Mouse (Mus musculus) limb, embryonic 14.5 days (tissue): Measurements from ENCODE around the gene 1700042G07Rik. TPM values are rescaled to one million over a fixed set of nuclear protein-coding genes. Genes with fewer than 3 reads are reported as not detected.

Experiments used
- ATAC-seq: fragments of 200-750 bp; cut with Nextera tagmentation; 2 replicates; pipeline ENCODE4 v1.8.0; 2017; ENCODE audit warnings: low read depth, moderate number of reproducible peaks, moderate TSS enrichment; ENCODE audit not compliant: low FRiP score
- DNase-seq: peaks from one replicate; pipeline ENCODE4 v3.0.0-alpha.2; 2015; ENCODE audit warnings: low spot score
- H3K27ac ChIP-seq: fragments of 300-500 bp; sonication (generic); replicated peaks from 2 replicates; pipeline ENCODE4 v1.5.1; 2014; ENCODE audit warnings: low read depth, mild to moderate bottlenecking, low read length, moderate library complexity, mixed read lengths
- H3K27me3 ChIP-seq: fragments of 300-500 bp; sonication (generic); 2 replicates; pipeline ENCODE4 v1.6.1; 2014; ENCODE audit warnings: low read length, mixed read lengths; ENCODE audit not compliant: control insufficient read depth, insufficient read depth
- H3K36me3 ChIP-seq: fragments of 300-500 bp; sonication (generic); 2 replicates; pipeline ENCODE4 v1.6.1; 2014; ENCODE audit warnings: mild to moderate bottlenecking, low read length, moderate library complexity, mixed read lengths; ENCODE audit not compliant: control insufficient read depth, insufficient read depth
- H3K4me1 ChIP-seq: fragments of 300-500 bp; sonication (generic); 2 replicates; pipeline ENCODE4 v1.6.1; 2014; ENCODE audit warnings: antibody characterized with exemption, low read length, mixed read lengths; ENCODE audit not compliant: control insufficient read depth, insufficient read depth
- H3K4me2 ChIP-seq: fragments of 300-500 bp; sonication (generic); replicated peaks from 2 replicates; pipeline ENCODE4 v1.6.1; 2014; ENCODE audit warnings: low read depth, mild to moderate bottlenecking, low read length, moderate library complexity; ENCODE audit not compliant: severe bottlenecking
- H3K4me3 ChIP-seq: fragments of 300-500 bp; sonication (generic); replicated peaks from 2 replicates; pipeline ENCODE4 v1.5.1; 2014; ENCODE audit warnings: low read length
- H3K9ac ChIP-seq: fragments of 300-500 bp; sonication (generic); 2 replicates; pipeline ENCODE4 v1.6.1; 2014; ENCODE audit warnings: mild to moderate bottlenecking, low read depth, low read length, moderate library complexity; ENCODE audit not compliant: severe bottlenecking
- H3K9me3 ChIP-seq: fragments of 300-500 bp; sonication (generic); 2 replicates; pipeline ENCODE4 v1.6.1; 2016; ENCODE audit warnings: low read length; ENCODE audit not compliant: control insufficient read depth
- POLR2A ChIP-seq: fragments of 200-500 bp; IDR thresholded peaks from 2 replicates; pipeline ENCODE4 v1.8.0; 2012; ENCODE audit warnings: inconsistent platforms, mild to moderate bottlenecking, moderate library complexity, borderline replicate concordance; ENCODE audit not compliant: insufficient read depth, insufficient read length; ENCODE audit errors: extremely low read depth
- WGBS: fragments of 180-500 bp; shearing (Covaris S2); extraction: QIAGEN DNeasy Blood & Tissue Kit; methylation state at CpG from one replicate; pipeline ENCODE4 v1.1.7; 2014; 5-methylcytosine and 5-hydroxymethylcytosine counted together
- polyA plus RNA-seq, 2 experiments: library from polyadenylated mRNA; depleted of rRNA in 1 of 2; stranded (reverse) in 1 of 2; unstranded in 1 of 2; fragments of >200 nt; fragmentation: Nextera tagmentation in 1 of 2; extraction: Ambion mirVana in 1 of 2; gene quantifications; 2 replicates each; pipeline versions ENCODE4 v1.2.1 to v1.2.3; 2012 to 2014

1700042G07Rik gene
- polyA plus RNA-seq, 2 experiments: not detected

DNA sequence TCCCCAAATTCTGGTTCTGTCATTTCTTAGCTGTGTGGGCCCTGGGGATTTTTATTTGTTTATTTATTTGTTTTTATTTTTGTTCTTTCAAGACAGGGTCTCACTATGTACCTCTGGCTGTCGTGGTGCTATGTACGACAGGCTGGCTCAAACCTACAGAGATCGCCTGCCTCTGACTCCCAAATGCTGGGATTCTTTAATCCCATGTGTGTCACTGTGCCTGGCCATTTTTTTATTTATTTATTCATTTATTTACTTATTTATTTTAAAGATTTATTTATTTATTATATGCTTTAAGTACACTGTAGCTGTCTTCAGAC lies 3.9 kb upstream of the 1700042G07Rik start:
- Histone ChIP-seq H3K4me2 (no peak overlapping the region), H3K9ac (no peak overlapping the region), H3K27me3 (no peaks in the 10 kb centered on the region), H3K36me3 (no peaks in the 10 kb centered on the region), H3K9me3 (no peaks in the 10 kb centered on the region), H3K4me1 (peaks cover 7% of the 10 kb centered on the region; the same call in 1 of the 2 replicates), H3K4me3 (no peak overlapping the region), H3K27ac (no peak overlapping the region)
- ATAC-seq (no peak; the same call in 1 of the 2 replicates), DNase-seq (no peak)
- WGBS: 73% methylated on average over 3 of the region's 3 CpGs
- no peak for TF ChIP-seq POLR2A

DNA sequence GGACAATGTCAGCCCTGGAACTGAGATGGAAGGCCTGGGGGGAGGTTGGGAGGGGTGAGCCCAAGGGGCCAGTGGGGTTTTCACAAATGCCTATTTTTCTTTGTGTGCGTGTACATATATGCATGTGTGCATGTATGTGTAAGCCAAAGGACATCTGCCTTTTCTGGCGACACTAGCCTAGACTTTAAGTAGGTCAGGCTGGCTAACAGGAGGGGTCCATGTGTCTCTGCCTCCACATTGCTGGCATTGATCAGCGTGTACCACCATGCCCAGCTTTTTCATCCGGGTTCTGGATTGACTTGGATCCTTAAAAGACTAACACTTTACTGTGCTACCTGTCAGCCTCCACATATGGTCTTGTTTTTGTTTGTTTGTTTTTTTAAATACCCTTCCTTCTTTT lies 580 bp downstream of the 1700042G07Rik start:
- TF ChIP-seq POLR2A: no peak
- Histone ChIP-seq H3K9ac (no peak overlapping the region), H3K4me1 (peaks cover 23% of the 10 kb centered on the region), H3K4me3 (no peak overlapping the region), H3K4me2 (no peak overlapping the region), H3K36me3 (no peaks in the 10 kb centered on the region), H3K27ac (no peak overlapping the region), H3K27me3 (no peaks in the 10 kb centered on the region), H3K9me3 (no peaks in the 10 kb centered on the region)
- WGBS: 80% methylated on average over 4 of the region's 4 CpGs
- no peak for DNase-seq
- ATAC-seq: no peak

DNA sequence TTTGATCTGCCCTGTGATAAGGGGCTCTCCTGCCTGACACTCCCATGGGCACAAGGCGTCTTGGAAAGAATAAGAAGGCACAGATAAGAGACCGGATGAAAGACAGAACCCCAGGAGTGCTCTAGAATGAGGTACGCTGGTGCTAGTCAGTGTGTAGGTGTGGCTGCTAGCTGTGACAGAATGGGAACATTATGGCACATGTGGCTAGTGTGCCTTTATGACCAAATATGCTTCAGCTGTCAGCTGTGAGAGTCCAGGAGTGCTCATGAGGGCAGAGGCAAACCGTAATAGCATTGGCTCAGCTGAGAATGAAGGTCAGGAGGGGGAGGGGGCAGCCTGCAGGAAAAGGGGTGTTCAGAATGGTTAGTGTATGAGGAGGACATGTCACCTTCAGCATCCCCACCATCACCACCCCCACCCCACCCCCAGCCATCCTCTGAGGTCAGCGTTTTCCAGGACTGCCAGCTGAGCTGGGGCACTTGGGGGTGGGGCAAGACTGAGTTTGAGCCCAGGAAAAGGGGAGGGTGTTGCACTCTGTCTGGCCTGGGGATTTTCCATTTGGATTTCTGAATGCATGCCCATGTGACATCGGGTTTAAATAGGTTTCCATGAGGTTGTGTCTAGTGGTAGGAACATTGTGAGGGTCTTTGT lies 1.4 kb downstream of the 1700042G07Rik start:
- Histone ChIP-seq H3K36me3 (no peaks in the 10 kb centered on the region), H3K4me3 (no peak overlapping the region), H3K4me1 (peaks cover 23% of the 10 kb centered on the region), H3K27ac (no peak overlapping the region), H3K27me3 (no peaks in the 10 kb centered on the region), H3K9ac (no peak overlapping the region), H3K4me2 (no peak overlapping the region), H3K9me3 (no peaks in the 10 kb centered on the region)
- no peak for DNase-seq
- no peak for TF ChIP-seq POLR2A
- peak; percentile 30; the same call in 1 of the 2 replicates for ATAC-seq
- WGBS: 42% methylated on average over 6 of the region's 6 CpGs

DNA sequence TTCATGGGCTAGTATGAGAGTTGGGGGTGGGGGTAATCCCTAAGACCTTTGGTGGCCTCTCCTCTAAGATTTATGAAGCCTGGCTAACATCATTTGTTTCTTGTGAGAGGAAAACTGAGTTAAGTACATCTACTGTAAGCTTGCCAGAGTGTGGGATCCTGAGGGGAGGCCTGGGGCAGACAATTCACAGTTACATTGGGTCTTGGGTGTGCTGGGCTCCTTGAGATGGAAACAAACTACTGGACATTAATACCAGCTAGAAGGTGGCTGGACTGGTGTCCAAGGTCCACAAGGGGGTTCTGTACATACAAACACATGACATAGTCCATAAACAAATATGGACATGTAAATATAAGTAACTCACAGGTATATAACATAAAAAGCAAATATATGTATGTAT lies 2.0 kb downstream of the 1700042G07Rik start:
- H3K4me3 ChIP-seq: no peak overlapping the region
- H3K4me1 ChIP-seq: peaks cover 23% of the 10 kb centered on the region
- no peak overlapping the region for H3K9ac ChIP-seq
- no peak overlapping the region for H3K27ac ChIP-seq
- no peaks in the 10 kb centered on the region for H3K27me3 ChIP-seq
- DNase-seq: no peak
- no peak for ATAC-seq
- H3K9me3 ChIP-seq: no peaks in the 10 kb centered on the region
- no peak overlapping the region for H3K4me2 ChIP-seq
- no peak for TF ChIP-seq POLR2A
- H3K36me3 ChIP-seq: no peaks in the 10 kb centered on the region

DNA sequence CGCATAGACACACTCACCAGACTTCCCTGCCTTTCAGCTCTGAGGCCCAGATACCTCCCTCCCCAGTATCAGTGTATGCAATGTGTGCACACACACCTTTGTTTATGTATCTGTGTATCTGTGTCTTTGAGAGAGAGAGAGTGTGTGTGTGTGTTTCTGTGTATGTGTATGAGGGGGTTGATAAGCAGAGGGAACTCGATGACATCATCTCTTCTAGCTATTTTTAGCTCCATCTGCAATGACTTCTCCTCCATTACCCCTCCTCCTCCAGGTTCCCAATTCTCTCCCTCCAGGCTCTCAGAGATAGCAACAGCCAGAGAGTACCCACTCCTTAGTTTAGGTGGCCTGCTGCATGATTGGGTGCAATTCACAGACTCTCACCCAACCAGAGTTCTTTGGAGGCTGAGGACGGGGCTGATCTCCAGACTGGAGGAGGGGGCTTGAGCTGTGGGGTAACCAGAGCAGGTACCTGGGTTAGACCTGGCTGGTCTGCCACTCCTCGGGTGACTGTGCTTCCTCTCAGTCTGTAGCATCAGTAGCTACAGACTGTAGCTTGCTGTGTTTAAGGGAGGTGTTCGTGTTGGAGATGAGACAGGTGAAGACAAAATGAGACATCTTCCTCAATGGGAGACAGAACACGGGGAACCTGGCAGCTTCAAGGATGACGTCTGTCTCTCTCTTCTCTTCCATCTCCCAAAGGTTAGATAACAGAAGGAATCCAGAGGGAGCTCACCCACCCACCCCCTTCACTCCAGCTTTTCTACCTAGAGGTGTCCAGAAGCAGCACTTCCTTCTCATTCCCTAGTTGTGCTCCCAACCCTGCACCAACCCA lies 2.8 kb downstream of the 1700042G07Rik start:
- Histone ChIP-seq H3K27ac (no peak overlapping the region), H3K36me3 (no peaks in the 10 kb centered on the region), H3K4me2 (peak overlapping the region; percentile 31; the same call in 1 of the 2 replicates), H3K9me3 (no peaks in the 10 kb centered on the region), H3K27me3 (no peaks in the 10 kb centered on the region), H3K9ac (no peak overlapping the region), H3K4me1 (peaks cover 23% of the 10 kb centered on the region), H3K4me3 (no peak overlapping the region)
- no peak for TF ChIP-seq POLR2A
- ATAC-seq (no peak), DNase-seq (no peak)
- 64% methylated on average over 7 of the region's 7 CpGs for WGBS
